Mouse (Mus musculus) olfactory bulb, adult 2 months (tissue): ENCODE data around the gene Edn3.

ENCODE experiments used
- CTCF ChIP-seq: fragments of 200-500 bp; IDR thresholded peaks from 2 replicates; pipeline ENCODE4 v1.5.1; 2012; ENCODE audit warnings: low read depth, mild to moderate bottlenecking, low read length, moderate library complexity; ENCODE audit not compliant: insufficient read depth
- POLR2A ChIP-seq: fragments of 200-500 bp; IDR thresholded peaks from 2 replicates; pipeline ENCODE4 v1.6.1; 2012; ENCODE audit warnings: mild to moderate bottlenecking, low read depth, low read length, moderate library complexity; ENCODE audit not compliant: insufficient read depth

- TF ChIP-seq POLR2A (no peak), CTCF (no peak)
Observed at GRCm38 (mm10) chr2:174753197-174753596, 7.2 kb upstream of the Edn3 start.
